Comparison of ENCODE assay signal across 29 mouse cellular contexts in the genomic region with DNA sequence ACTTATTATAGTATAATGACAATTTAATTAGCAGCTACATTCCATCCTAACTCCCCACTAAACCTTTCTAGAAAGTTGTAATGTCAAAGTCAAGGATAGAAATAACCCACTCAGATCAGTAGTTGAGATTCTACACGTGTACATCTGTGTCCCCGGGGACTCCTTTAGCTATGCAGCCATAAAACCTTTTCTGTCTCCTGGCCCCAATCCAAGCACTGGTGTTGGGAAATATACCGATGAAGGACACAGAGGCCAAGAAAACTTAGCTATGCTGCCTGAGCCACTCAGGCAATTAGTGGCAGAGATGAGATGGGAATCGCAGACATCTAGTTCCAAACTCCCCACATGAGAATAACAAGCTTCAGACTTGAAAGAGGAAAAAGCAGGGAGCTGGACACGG.
DNase-seq lines count a peak whose midpoint lies in the region; ATAC-seq lines count a peak whose summit lies in the region.
"Had no signal": no experiment of that assay in that cellular context is flagged by ENCODE, and none has a peak within 500 bp of the region (broad histone marks: within the 10 kb centered on the region; RNA-seq: fewer than 3 reads in every experiment).

No protein-coding gene starts in this region.

- 60% methylated on average over 5 of the region's 5 CpGs for WGBS in intestine, embryonic 15.5 days

- H3K36me3 ChIP-seq in intestine, embryonic 15.5 days = no peaks in the 10 kb centered on the region
- H3K36me3 ChIP-seq: forebrain, embryonic 10.5 days; forebrain, embryonic 15.5 days; heart, embryonic 13.5 days; limb, embryonic 13.5 days; midbrain, embryonic 15.5 days; neural tube, embryonic 15.5 days had no signal

- DNase-seq in kidney, postnatal 10 days = peak; percentile 26
- no peak for DNase-seq in kidney, postnatal 36 days
- peak; percentile 42 for DNase-seq in adipocyte (ENCODE audit: low spot score)
- DNase-seq in adrenal gland, postnatal 14 days = peak; percentile 72
- peak; percentile 25 for DNase-seq in fat pad, adult 2 months (ENCODE audit: extremely low read depth, low read depth, low spot score)
- no peak for DNase-seq in layer of hippocampus, adult 9-11 months
- DNase-seq: B cell, adult 2 months; cerebellum, adult 2 months; cerebellum, postnatal 14 days; gastrocnemius, postnatal 36 days; heart, postnatal 10 days; kidney, adult 8-10 months; lung, postnatal 4 days; right cerebral cortex, postnatal 4 days; thymus, adult 2 months; thymus, postnatal 36 days had no signal

- no peak for ATAC-seq in intestine, embryonic 15.5 days
- ATAC-seq: forebrain, embryonic 15.5 days; hindbrain, embryonic 16.5 days; intestine, embryonic 16.5 days; lung, postnatal 0 days; midbrain, embryonic 15.5 days had no signal

- H3K4me2 ChIP-seq in intestine, embryonic 15.5 days (replicated peaks) = no peak overlapping the region
- H3K4me2 ChIP-seq: forebrain, embryonic 15.5 days; heart, embryonic 13.5 days; limb, embryonic 13.5 days; liver, embryonic 11.5 days; midbrain, embryonic 15.5 days; neural tube, embryonic 15.5 days had no signal

- no peaks in the 10 kb centered on the region for H3K27me3 ChIP-seq in intestine, embryonic 15.5 days (replicated peaks)
- H3K27me3 ChIP-seq: forebrain, embryonic 15.5 days; heart, embryonic 13.5 days; midbrain, embryonic 15.5 days; neural tube, embryonic 15.5 days had no signal

- H3K9ac ChIP-seq in intestine, embryonic 15.5 days = no peak overlapping the region
- H3K9ac ChIP-seq: forebrain, embryonic 15.5 days; heart, embryonic 13.5 days; limb, embryonic 13.5 days; midbrain, embryonic 15.5 days; neural tube, embryonic 15.5 days had no signal

- no peaks in the 10 kb centered on the region for H3K9me3 ChIP-seq in intestine, embryonic 15.5 days
- H3K9me3 ChIP-seq: forebrain, embryonic 10.5 days; forebrain, embryonic 15.5 days; heart, embryonic 13.5 days; limb, embryonic 13.5 days; midbrain, embryonic 15.5 days; neural tube, embryonic 15.5 days had no signal

- no peak overlapping the region for H3K4me3 ChIP-seq in intestine, embryonic 15.5 days (replicated peaks)
- H3K4me3 ChIP-seq: forebrain, embryonic 10.5 days; forebrain, embryonic 15.5 days; heart, embryonic 13.5 days; left cerebral cortex, adult 2 months; limb, embryonic 13.5 days; midbrain, embryonic 15.5 days; neural tube, embryonic 15.5 days had no signal

- no peak overlapping the region for H3K27ac ChIP-seq in intestine, embryonic 15.5 days
- H3K27ac ChIP-seq: forebrain, embryonic 10.5 days; forebrain, embryonic 15.5 days; heart, embryonic 13.5 days; kidney, postnatal 0 days; left cerebral cortex, adult 2 months; limb, embryonic 13.5 days; midbrain, embryonic 15.5 days; neural tube, embryonic 15.5 days had no signal

- no peaks in the 10 kb centered on the region for H3K4me1 ChIP-seq in intestine, embryonic 15.5 days (replicated peaks)
- H3K4me1 ChIP-seq: midbrain, embryonic 15.5 days had no signal

Comparison
In these comparisons a context has a peak if more than half of its experiments do, and no peak if none do; other contexts are left out.
1. DNase-seq: peak in kidney, postnatal 10 days (single experiment), adipocyte (single experiment), adrenal gland, postnatal 14 days (single experiment) and fat pad, adult 2 months (single experiment); none in kidney, postnatal 36 days (0 of 2) and layer of hippocampus, adult 9-11 months (single experiment).